Mouse (Mus musculus) bone marrow, adult 2 months (tissue): ENCODE data around the gene Rpe.

Experiments used
- CTCF ChIP-seq: fragments of 200-500 bp; IDR thresholded peaks from 2 replicates; pipeline ENCODE4 v1.5.1; 2011; ENCODE audit warnings: low read length, control low read depth; ENCODE audit not compliant: control insufficient read depth, insufficient read depth
- POLR2A ChIP-seq: fragments of 200-500 bp; IDR thresholded peaks from 2 replicates; pipeline ENCODE4 v1.6.1; 2011; ENCODE audit warnings: low read depth, mild to moderate bottlenecking, control low read depth, low read length, borderline replicate concordance; ENCODE audit not compliant: control insufficient read depth

GRCm38 (mm10) chr1:66695296-66695695 is 5.3 kb upstream of the Rpe start:
- TF ChIP-seq CTCF (no peak), POLR2A (no peak)
